Mouse (Mus musculus) ES-E14 (cell line): ENCODE measurements around the gene Slc41a3. TPM values are rescaled to one million over a fixed set of nuclear protein-coding genes. Genes with fewer than 3 reads are reported as not detected.

ENCODE experiments used
- DNase-seq: peaks from one replicate; pipeline ENCODE4 v3.0.0-alpha.2; 2013; ENCODE audit warnings: low read depth, low spot score
- H3K27ac ChIP-seq: 2 replicates; pipeline ENCODE4 v1.5.1; 2012; ENCODE audit warnings: low read depth, mild to moderate bottlenecking, low read length, moderate library complexity, mixed read lengths; ENCODE audit not compliant: poor library complexity, insufficient read depth, severe bottlenecking
- H3K36me3 ChIP-seq: 2 replicates; pipeline ENCODE4 v1.6.1; 2012; ENCODE audit warnings: mild to moderate bottlenecking, low read length, moderate library complexity, mixed read lengths; ENCODE audit not compliant: control insufficient read depth, poor library complexity, insufficient read depth, severe bottlenecking
- H3K4me1 ChIP-seq, 2 experiments: fragments of 150-350 bp in 1 of 2; sonication (generic) in 1 of 2; 2 replicates each; pipeline ENCODE4 v1.6.1; 2012; ENCODE audit warnings: low read length in 2 of 2, mild to moderate bottlenecking in 1 of 2, mixed read lengths in 1 of 2; ENCODE audit not compliant: control insufficient read depth in 2 of 2, insufficient read depth in 2 of 2, poor library complexity in 1 of 2
- H3K4me3 ChIP-seq, 2 experiments: fragments of 150-350 bp in 1 of 2; sonication (generic) in 1 of 2; 2 replicates each; pipeline ENCODE4 v1.5.1; 2012; ENCODE audit warnings: low read length in 2 of 2, low read depth in 1 of 2, mild to moderate bottlenecking in 1 of 2, mixed read lengths in 1 of 2; ENCODE audit not compliant: insufficient read depth in 1 of 2, poor library complexity in 1 of 2, severe bottlenecking in 1 of 2
- H3K9ac ChIP-seq: 2 replicates; pipeline ENCODE4 v1.6.1; 2012; ENCODE audit warnings: low read depth, mild to moderate bottlenecking, low read length, mixed read lengths; ENCODE audit not compliant: poor library complexity, insufficient read depth, severe bottlenecking
- H3K9me3 ChIP-seq: fragments of 150-350 bp; sonication (generic); 2 replicates; pipeline ENCODE4 v1.6.1; 2012; ENCODE audit warnings: low read depth, mild to moderate bottlenecking, low read length; ENCODE audit not compliant: control insufficient read depth, insufficient read depth
- CHD2 ChIP-seq: IDR thresholded peaks from 2 replicates; pipeline ENCODE4 v1.6.1; 2014; ENCODE audit warnings: mild to moderate bottlenecking, low read depth, low read length, inconsistent platforms
- HCFC1 ChIP-seq: IDR thresholded peaks from 2 replicates; pipeline ENCODE4 v1.6.1; 2012; ENCODE audit warnings: low read length, inconsistent platforms, borderline replicate concordance; ENCODE audit not compliant: insufficient read depth
- MAFK ChIP-seq: IDR thresholded peaks from 2 replicates; pipeline ENCODE4 v1.6.1; 2014; ENCODE audit warnings: mild to moderate bottlenecking, low read depth, low read length, inconsistent platforms; ENCODE audit not compliant: insufficient read depth
- ZC3H11A ChIP-seq: IDR thresholded peaks from 2 replicates; pipeline ENCODE4 v1.6.1; 2012; ENCODE audit warnings: low read depth, mild to moderate bottlenecking, inconsistent platforms, low read length, borderline replicate concordance
- ZNF384 ChIP-seq: IDR thresholded peaks from 2 replicates; pipeline ENCODE4 v1.6.1; 2012; ENCODE audit warnings: low read depth, low read length, inconsistent platforms
- in situ Hi-C, 2 experiments: fragments of 600-800 bp; cut with MboI; formaldehyde crosslinking; loops; one replicate each; pipeline ENCODE4 v1.15.1; 2025; ENCODE audit warnings: low sequenced_read_pairs in 2 of 2, inconsistent platforms in 1 of 2; ENCODE audit not compliant: unreplicated experiment in 2 of 2
- total RNA-seq: library from RNA; depleted of rRNA; stranded (reverse); fragments of 300-350 nt; gene quantifications from 2 replicates; pipeline ENCODE4 v1.2.3, GENCODE M21; 2012

The Slc41a3 gene
- total RNA-seq, 1 experiment: 3.2 TPM

GRCm38 (mm10) chr6:90567486-90567885 lies 37.0 kb upstream of the Slc41a3 start:
- H3K4me3 ChIP-seq: no peak overlapping the region
- no peak for DNase-seq
- no peaks in the 10 kb centered on the region for H3K4me1 ChIP-seq
- in situ Hi-C loops: loop anchor here in 1 of 2 experiments (25.0 kb wide), 1 partner anchor 905 kb away; no protein-coding TSS in a partner anchor
- H3K9ac ChIP-seq: no peak overlapping the region
- H3K9me3 ChIP-seq: no peaks in the 10 kb centered on the region
- no peaks in the 10 kb centered on the region; the same call in 1 of the 2 replicates for H3K36me3 ChIP-seq
- TF ChIP-seq ZC3H11A: no peak
- TF ChIP-seq MAFK: no peak
- TF ChIP-seq CHD2: no peak
- TF ChIP-seq HCFC1: no peak
- TF ChIP-seq ZNF384: no peak
- H3K27ac ChIP-seq: no peak overlapping the region

GRCm38 (mm10) chr6:90567928-90568327 lies 36.6 kb upstream of the Slc41a3 start:
- in situ Hi-C loops: loop anchor here in 1 of 2 experiments (25.0 kb wide), 1 partner anchor 906 kb away; no protein-coding TSS in a partner anchor
- TF ChIP-seq ZNF384 (no peak), MAFK (no peak), CHD2 (no peak), ZC3H11A (no peak), HCFC1 (no peak)
- no peak for DNase-seq
- H3K4me1 ChIP-seq: no peaks in the 10 kb centered on the region
- H3K9me3 ChIP-seq: no peaks in the 10 kb centered on the region
- H3K36me3 ChIP-seq: no peaks in the 10 kb centered on the region; the same call in 1 of the 2 replicates
- H3K27ac ChIP-seq: no peak overlapping the region
- H3K4me3 ChIP-seq: no peak overlapping the region
- H3K9ac ChIP-seq: no peak overlapping the region

- TF ChIP-seq HCFC1 (no peak), ZNF384 (no peak), ZC3H11A (no peak), MAFK (no peak), CHD2 (no peak)
- H3K36me3 ChIP-seq: no peaks in the 10 kb centered on the region; the same call in 1 of the 2 replicates
- no peaks in the 10 kb centered on the region for H3K9me3 ChIP-seq
- no peak overlapping the region for H3K4me3 ChIP-seq
- no peak overlapping the region for H3K9ac ChIP-seq
- DNase-seq: no peak
- H3K4me1 ChIP-seq: no peaks in the 10 kb centered on the region
- in situ Hi-C loops: loop anchor here in 1 of 2 experiments (25.0 kb wide), 1 partner anchor 906 kb away; no protein-coding TSS in a partner anchor
- no peak overlapping the region for H3K27ac ChIP-seq
Observed at GRCm38 (mm10) chr6:90568721-90569120, 35.8 kb upstream of the Slc41a3 start.

- no peak overlapping the region for H3K9ac ChIP-seq
Observed at GRCm38 (mm10) chr6:90569736-90570383, 34.7 kb upstream of the Slc41a3 start.

More at GRCm38 (mm10) chr6:90569736-90570383, 34.7 kb upstream of the Slc41a3 start:
- DNase-seq: no peak
- Histone ChIP-seq H3K9me3 (no peaks in the 10 kb centered on the region), H3K4me3 (no peak overlapping the region), H3K4me1 (no peaks in the 10 kb centered on the region), H3K36me3 (no peaks in the 10 kb centered on the region), H3K27ac (no peak overlapping the region)
- in situ Hi-C loops: loop anchor here in 1 of 2 experiments (25.0 kb wide), 1 partner anchor 908 kb away; no protein-coding TSS in a partner anchor
- no peak for TF ChIP-seq ZC3H11A
- TF ChIP-seq CHD2: no peak
- no peak for TF ChIP-seq MAFK
- TF ChIP-seq HCFC1: no peak
- no peak for TF ChIP-seq ZNF384
